Mouse (Mus musculus): ENCODE results near the gene Poc5. TPM values are rescaled to one million over a fixed set of nuclear protein-coding genes. Genes with fewer than 3 reads are reported as not detected.

Gene Poc5
- polyA plus RNA-seq, 1 experiment: not detected

GRCm38 (mm10) chr13:96436921-96437320 lies 48.8 kb downstream of the Poc5 start:
- peaks cover 2% of the 10 kb centered on the region; the same call in 1 of the 2 replicates for H3K4me1 ChIP-seq (ENCODE audit: control insufficient read depth, insufficient read depth, low read length)
- TF ChIP-seq POLR2A (IDR thresholded peaks at IDR 0.05; ENCODE audit: insufficient read depth, low read depth, low read length) (no peak), CTCF (IDR thresholded peaks at IDR 0.05; ENCODE audit: insufficient read depth, low read depth, low read length) (no peak)
- H3K27ac ChIP-seq (ENCODE audit: insufficient read depth, low read depth, low read length): no peak overlapping the region
- no peak overlapping the region for H3K4me3 ChIP-seq (ENCODE audit: insufficient read depth, low read depth, low read length)
- WGBS: 98% methylated on average over 1 of the region's 1 CpGs

GRCm38 (mm10) chr13:96440436-96440835 lies 52.3 kb downstream of the Poc5 start:
- WGBS: 97% methylated on average over 4 of the region's 4 CpGs
- Histone ChIP-seq H3K4me3 (ENCODE audit: insufficient read depth, low read depth, low read length) (no peak overlapping the region), H3K4me1 (ENCODE audit: control insufficient read depth, insufficient read depth, low read length) (no peaks in the 10 kb centered on the region), H3K27ac (ENCODE audit: insufficient read depth, low read depth, low read length) (no peak overlapping the region)
- no peak for TF ChIP-seq POLR2A (IDR thresholded peaks at IDR 0.05; ENCODE audit: insufficient read depth, low read depth, low read length)

GRCm38 (mm10) chr13:96450205-96450856 lies 62.2 kb downstream of the Poc5 start:
- H3K4me1 ChIP-seq (ENCODE audit: control insufficient read depth, insufficient read depth, low read length): no peaks in the 10 kb centered on the region
- WGBS: 91% methylated on average over 11 of the region's 11 CpGs
- no peak overlapping the region for H3K27ac ChIP-seq (ENCODE audit: insufficient read depth, low read depth, low read length)
- H3K4me3 ChIP-seq (ENCODE audit: insufficient read depth, low read depth, low read length): no peak overlapping the region
- TF ChIP-seq POLR2A (IDR thresholded peaks at IDR 0.05; ENCODE audit: insufficient read depth, low read depth, low read length): no peak
- no peak for TF ChIP-seq CTCF (IDR thresholded peaks at IDR 0.05; ENCODE audit: insufficient read depth, low read depth, low read length)

- WGBS: 93% methylated on average over 7 of the region's 7 CpGs
- TF ChIP-seq POLR2A (IDR thresholded peaks at IDR 0.05; ENCODE audit: insufficient read depth, low read depth, low read length): no peak
- no peak for TF ChIP-seq CTCF (IDR thresholded peaks at IDR 0.05; ENCODE audit: insufficient read depth, low read depth, low read length)
- Histone ChIP-seq H3K4me3 (ENCODE audit: insufficient read depth, low read depth, low read length) (no peak overlapping the region), H3K27ac (ENCODE audit: insufficient read depth, low read depth, low read length) (no peak overlapping the region), H3K4me1 (ENCODE audit: control insufficient read depth, insufficient read depth, low read length) (no peaks in the 10 kb centered on the region)
These were observed 62.8 kb downstream of the Poc5 start for GRCm38 (mm10) chr13:96450869-96451268.

GRCm38 (mm10) chr13:96451386-96452140 lies 63.5 kb downstream of the Poc5 start:
- WGBS: 95% methylated on average over 11 of the region's 11 CpGs
- TF ChIP-seq CTCF (IDR thresholded peaks at IDR 0.05; ENCODE audit: insufficient read depth, low read depth, low read length) (no peak), POLR2A (IDR thresholded peaks at IDR 0.05; ENCODE audit: insufficient read depth, low read depth, low read length) (no peak)
- H3K4me1 ChIP-seq (ENCODE audit: control insufficient read depth, insufficient read depth, low read length): no peaks in the 10 kb centered on the region
- no peak overlapping the region for H3K4me3 ChIP-seq (ENCODE audit: insufficient read depth, low read depth, low read length)
- H3K27ac ChIP-seq (ENCODE audit: insufficient read depth, low read depth, low read length): no peak overlapping the region

- H3K4me3 ChIP-seq (ENCODE audit: insufficient read depth, low read depth, low read length): no peak overlapping the region
- H3K27ac ChIP-seq (ENCODE audit: insufficient read depth, low read depth, low read length): no peak overlapping the region
- WGBS: 97% methylated on average over 3 of the region's 3 CpGs
- no peaks in the 10 kb centered on the region for H3K4me1 ChIP-seq (ENCODE audit: control insufficient read depth, insufficient read depth, low read length)
- TF ChIP-seq POLR2A (IDR thresholded peaks at IDR 0.05; ENCODE audit: insufficient read depth, low read depth, low read length) (no peak), CTCF (IDR thresholded peaks at IDR 0.05; ENCODE audit: insufficient read depth, low read depth, low read length) (no peak)
These were observed 64.5 kb downstream of the Poc5 start for GRCm38 (mm10) chr13:96452621-96453020.

- Histone ChIP-seq H3K4me1 (ENCODE audit: control insufficient read depth, insufficient read depth, low read length) (no peaks in the 10 kb centered on the region), H3K27ac (ENCODE audit: insufficient read depth, low read depth, low read length) (no peak overlapping the region), H3K4me3 (ENCODE audit: insufficient read depth, low read depth, low read length) (no peak overlapping the region)
- 89% methylated on average over 3 of the region's 3 CpGs for WGBS
- TF ChIP-seq POLR2A (IDR thresholded peaks at IDR 0.05; ENCODE audit: insufficient read depth, low read depth, low read length) (no peak), CTCF (IDR thresholded peaks at IDR 0.05; ENCODE audit: insufficient read depth, low read depth, low read length) (no peak)
These were observed 66.2 kb downstream of the Poc5 start for GRCm38 (mm10) chr13:96454288-96454687.

- H3K4me3 ChIP-seq (ENCODE audit: insufficient read depth, low read depth, low read length): no peak overlapping the region
- TF ChIP-seq POLR2A (IDR thresholded peaks at IDR 0.05; ENCODE audit: insufficient read depth, low read depth, low read length) (no peak), CTCF (IDR thresholded peaks at IDR 0.05; ENCODE audit: insufficient read depth, low read depth, low read length) (no peak)
- WGBS: 98% methylated on average over 5 of the region's 5 CpGs
- H3K27ac ChIP-seq (ENCODE audit: insufficient read depth, low read depth, low read length): no peak overlapping the region
- no peaks in the 10 kb centered on the region for H3K4me1 ChIP-seq (ENCODE audit: control insufficient read depth, insufficient read depth, low read length)
These were observed 69.5 kb downstream of the Poc5 start for GRCm38 (mm10) chr13:96457566-96457965.

GRCm38 (mm10) chr13:96458018-96458417 lies 69.9 kb downstream of the Poc5 start:
- 91% methylated on average over 5 of the region's 5 CpGs for WGBS
- no peaks in the 10 kb centered on the region for H3K4me1 ChIP-seq (ENCODE audit: control insufficient read depth, insufficient read depth, low read length)
- H3K4me3 ChIP-seq (ENCODE audit: insufficient read depth, low read depth, low read length): no peak overlapping the region
- no peak overlapping the region for H3K27ac ChIP-seq (ENCODE audit: insufficient read depth, low read depth, low read length)
- TF ChIP-seq POLR2A (IDR thresholded peaks at IDR 0.05; ENCODE audit: insufficient read depth, low read depth, low read length): no peak
- no peak for TF ChIP-seq CTCF (IDR thresholded peaks at IDR 0.05; ENCODE audit: insufficient read depth, low read depth, low read length)

Measured in olfactory bulb, adult 2 months (tissue).